Mouse (Mus musculus): ENCODE measurements around the gene Zrsr2.

The Zrsr2 gene

GRCm38 (mm10) chrX:163885539-163885981 is 72.9 kb downstream of the Zrsr2 start:
- no peak for DNase-seq (ENCODE audit: low spot score in 2 of 2)
